Mouse (Mus musculus) lung, adult 2 months (tissue): ENCODE measurements at regions not wholly inside any gene's neighbourhood (a gene's known extent, or its start where the extent isn't known, plus 50 kb on each side); places are given as distances from the start of the nearest gene placed in this dataset.

Experiments
- CTCF ChIP-seq: fragments of 200-500 bp; IDR thresholded peaks from 2 replicates; pipeline ENCODE4 v1.5.1; 2011; ENCODE audit warnings: mild to moderate bottlenecking, low read length, control low read depth; ENCODE audit not compliant: insufficient read depth
- POLR2A ChIP-seq: fragments of 200-500 bp; IDR thresholded peaks from 2 replicates; pipeline ENCODE4 v1.6.1; 2011; ENCODE audit warnings: low read depth, mild to moderate bottlenecking, control low read depth, low read length, borderline replicate concordance; ENCODE audit errors: extremely low read depth

DNA sequence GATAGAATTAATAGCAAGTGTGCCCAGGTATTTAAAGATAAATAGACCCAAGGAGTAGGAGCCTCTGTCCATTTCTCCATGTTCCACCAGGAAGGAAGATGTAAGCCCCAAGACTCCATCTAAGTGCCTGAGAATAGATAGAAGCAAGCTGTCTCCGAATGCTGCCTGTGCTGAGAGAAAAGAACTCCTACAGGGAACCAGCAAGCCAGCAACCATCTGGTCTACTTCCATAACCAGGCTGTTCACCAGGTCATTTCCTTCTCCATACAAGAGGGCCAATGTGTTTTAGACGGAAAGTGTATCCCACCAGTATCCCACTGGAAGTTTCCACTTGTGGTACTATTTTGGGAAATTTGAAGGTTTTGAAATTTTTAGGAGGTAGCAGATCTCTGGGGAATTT is 418.4 kb upstream of the Camk1g start:
- TF ChIP-seq CTCF = no peak
- TF ChIP-seq POLR2A = no peak
